Mouse (Mus musculus): ENCODE measurements around the gene Npy.

Gene Npy

GRCm38 (mm10) chr6:49821961-49822870 is at the start of gene Npy:
TSS of gene Npy (plus strand) at chr6:49822710.
- peak; percentile 3 for DNase-seq

GRCm38 (mm10) chr6:49775006-49775405 is 47.5 kb upstream of the Npy start:
- no peak for DNase-seq

- no peak for DNase-seq
Measured at GRCm38 (mm10) chr6:49778109-49778508, 44.4 kb upstream of the Npy start.

- no peak for DNase-seq
Measured at GRCm38 (mm10) chr6:49778729-49779128, 43.8 kb upstream of the Npy start.

- no peak for DNase-seq
Measured at GRCm38 (mm10) chr6:49779606-49780005, 42.9 kb upstream of the Npy start.

GRCm38 (mm10) chr6:49780846-49781400 is 41.6 kb upstream of the Npy start:
- no peak for DNase-seq

- DNase-seq, result no peak
Measured at GRCm38 (mm10) chr6:49781852-49782251, 40.7 kb upstream of the Npy start.

- no peak for DNase-seq
Measured at GRCm38 (mm10) chr6:49782679-49783078, 39.8 kb upstream of the Npy start.

- DNase-seq, result peak; percentile 2
Measured at GRCm38 (mm10) chr6:49792524-49792923, 30.0 kb upstream of the Npy start.

GRCm38 (mm10) chr6:49804105-49804504 is 18.4 kb upstream of the Npy start:
- no peak for DNase-seq

- DNase-seq, result no peak
Measured at GRCm38 (mm10) chr6:49808076-49808475, 14.4 kb upstream of the Npy start.

GRCm38 (mm10) chr6:49817183-49817582 is 5.3 kb upstream of the Npy start:
- no peak for DNase-seq

- DNase-seq, result no peak
Measured at GRCm38 (mm10) chr6:49817625-49818024, 4.9 kb upstream of the Npy start.

GRCm38 (mm10) chr6:49822871-49823230 is 341 bp downstream of the Npy start:
- no peak for DNase-seq

- DNase-seq, result no peak
Measured at GRCm38 (mm10) chr6:49823371-49823770, 861 bp downstream of the Npy start.

GRCm38 (mm10) chr6:49823821-49824220 is 1.3 kb downstream of the Npy start:
- no peak for DNase-seq

- no peak for DNase-seq
Measured at GRCm38 (mm10) chr6:49831579-49831978, 9.1 kb downstream of the Npy start.

GRCm38 (mm10) chr6:49856830-49857229 is 34.3 kb downstream of the Npy start:
- DNase-seq, result no peak

GRCm38 (mm10) chr6:49867571-49867970 is 45.1 kb downstream of the Npy start:
- DNase-seq, result no peak

- no peak for DNase-seq
Measured at GRCm38 (mm10) chr6:49871071-49871470, 48.6 kb downstream of the Npy start.

GRCm38 (mm10) chr6:49873556-49873955 is 51.0 kb downstream of the Npy start:
- no peak for DNase-seq

- DNase-seq, result no peak
Measured at GRCm38 (mm10) chr6:49875160-49875559, 52.6 kb downstream of the Npy start.

GRCm38 (mm10) chr6:49875791-49876190 is 53.3 kb downstream of the Npy start:
- DNase-seq, result no peak
